Mouse (Mus musculus): Measurements from ENCODE around the gene Golga2.

DNA sequence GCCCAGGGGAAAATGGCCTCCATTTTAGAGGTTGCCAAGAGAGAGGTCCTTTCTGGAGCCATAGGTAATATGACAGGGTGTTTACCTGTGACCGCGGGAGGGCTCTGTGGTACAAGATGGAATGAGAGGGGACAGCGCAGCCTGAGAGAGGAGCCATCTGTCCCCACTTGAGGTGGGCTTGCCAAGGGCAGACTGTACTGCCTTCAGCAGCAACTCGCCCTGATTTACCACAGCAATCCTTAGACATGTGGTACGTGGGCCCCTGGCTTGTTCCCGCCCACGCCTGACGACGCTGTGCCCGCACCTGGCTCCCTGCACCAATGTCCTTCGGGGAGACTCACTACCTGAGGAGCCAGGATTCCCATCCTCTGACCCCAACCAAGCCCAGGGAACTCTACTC, 61.1 kb downstream of the Golga2 start:
- TF ChIP-seq CTCF (IDR thresholded peaks at IDR 0.05; ENCODE audit: control insufficient read depth, insufficient read depth, insufficient replicate concordance, low read depth, low read length) (no peak), POLR2A (IDR thresholded peaks at IDR 0.05; ENCODE audit: control insufficient read depth, low read depth, low read length) (no peak)
